Mouse (Mus musculus): Measurements from ENCODE around the gene Hist2h4. TPM values are rescaled to one million over a fixed set of nuclear protein-coding genes. Genes with fewer than 3 reads are reported as not detected.
A peak's percentile ranks its signal among the peaks of the same experiment; 100 is the strongest.
"Not testable (repeated sequence)": the region's sequence is repeated elsewhere in the genome, so short reads cannot be mapped to it uniquely, and the experiment has no call there.

Hist2h4 gene
- total RNA-seq, 2 experiments from 2014 or later, result 23.8 to 28.4 TPM

GRCm38 (mm10) chr3:96247356-96248140, 15.6 kb downstream of the Hist2h4 start:
- no peak for DNase-seq (ENCODE audit: extremely low spot score in 1 of 2, low spot score in 1 of 2)

DNA sequence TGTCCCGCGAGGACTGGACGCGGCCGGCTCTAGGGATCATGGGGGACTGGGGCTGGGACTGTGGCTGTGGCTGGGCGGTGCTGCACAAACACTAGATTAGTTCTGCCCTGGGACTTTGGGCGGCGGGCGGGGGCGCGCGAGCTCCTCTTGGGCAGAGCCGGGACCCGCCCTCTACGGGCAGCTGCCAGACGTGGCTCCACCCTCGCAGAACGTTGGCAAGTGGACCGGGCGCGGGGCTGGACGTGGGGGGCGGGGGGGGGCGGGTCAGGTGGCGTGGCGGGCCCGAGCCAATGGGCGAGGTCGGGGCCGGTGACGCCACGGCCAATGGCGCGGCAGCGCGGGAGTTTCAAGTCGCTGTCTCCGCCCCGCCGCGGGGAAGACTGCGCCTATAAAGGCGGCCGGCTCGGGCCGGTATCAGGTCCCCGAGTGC, 16.7 kb downstream of the Hist2h4 start, which contains the start of gene Hist2h3c1:
TSS of gene Hist2h3c1 (plus strand) at position 259 of the 430 bp plus-strand sequence.
- not testable (repeated sequence) for DNase-seq (ENCODE audit: extremely low spot score in 1 of 2, low spot score in 1 of 2)

DNA sequence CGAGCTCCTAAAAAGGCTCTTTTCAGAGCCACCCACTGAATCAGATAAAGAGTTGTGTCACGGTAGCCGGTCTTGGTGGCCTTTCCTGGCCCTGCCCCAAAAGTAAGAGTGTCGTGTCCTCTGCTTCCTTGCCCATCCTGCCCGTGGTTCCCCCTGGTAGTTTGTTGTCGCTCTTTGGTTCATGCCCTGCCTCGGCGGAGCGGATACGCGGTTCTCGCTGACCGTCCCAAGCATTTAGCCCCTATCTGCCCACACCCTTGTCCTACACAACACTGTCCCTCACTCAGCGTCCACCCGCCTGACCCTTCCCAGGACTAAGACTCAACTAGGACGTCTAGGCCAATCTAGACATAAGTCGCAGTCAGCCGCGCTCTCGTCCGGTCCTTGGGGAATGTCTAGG, 17.1 kb downstream of the Hist2h4 start:
- not testable (repeated sequence) for DNase-seq (ENCODE audit: extremely low spot score in 1 of 2, low spot score in 1 of 2)

GRCm38 (mm10) chr3:96245003-96245886, 17.9 kb downstream of the Hist2h4 start, which contains the start of gene Hist2h2aa1:
Hist2h2aa1 (plus strand) TSS chr3:96245497.
- DNase-seq (ENCODE audit: extremely low spot score in 1 of 2, low spot score in 1 of 2), result peak; percentile 77 to 90

DNA sequence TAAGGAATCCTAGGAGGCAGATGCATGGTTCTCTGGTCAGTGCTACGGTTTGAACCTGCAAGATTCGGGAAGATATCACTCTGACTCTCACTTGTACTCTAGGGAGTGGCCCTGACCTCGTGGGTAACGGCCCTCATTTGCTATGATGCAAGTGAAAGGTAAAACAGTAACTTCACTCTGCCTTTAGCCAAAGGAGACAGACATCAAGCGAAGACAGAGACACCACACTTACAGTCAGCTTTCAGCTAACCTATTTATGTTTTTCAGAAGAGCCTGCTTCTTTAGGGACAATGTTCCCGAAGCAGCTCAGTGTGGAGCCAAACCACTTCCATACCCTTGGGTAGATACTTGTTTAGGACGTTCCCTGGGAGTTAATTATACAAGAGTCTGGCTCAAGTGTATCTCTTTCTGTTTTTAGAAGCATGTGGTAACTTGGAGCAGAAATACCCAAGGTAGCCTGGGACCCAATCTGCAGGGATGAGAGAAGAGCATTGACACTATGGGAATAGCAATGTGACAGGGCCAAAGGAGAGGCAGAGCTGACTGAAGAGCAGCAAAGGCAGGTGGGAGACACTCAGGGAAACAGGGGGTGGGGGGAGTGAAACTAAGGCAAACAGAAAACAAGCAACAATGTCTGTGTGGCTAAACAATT, 19.1 kb downstream of the Hist2h4 start:
- no peak for DNase-seq (ENCODE audit: extremely low spot score in 1 of 2, low spot score in 1 of 2)

GRCm38 (mm10) chr3:96240799-96241197, 22.3 kb downstream of the Hist2h4 start:
- DNase-seq (ENCODE audit: extremely low spot score in 1 of 2, low spot score in 1 of 2), result no peak

- peak; percentile 95 to 97 for DNase-seq (ENCODE audit: extremely low spot score in 1 of 2, low spot score in 1 of 2)
Measured at GRCm38 (mm10) chr3:96239949-96240798, 22.9 kb downstream of the Hist2h4 start, which contains the start of gene Hist2h2aa2. Hist2h2aa2 (minus strand) TSS chr3:96240276.

DNA sequence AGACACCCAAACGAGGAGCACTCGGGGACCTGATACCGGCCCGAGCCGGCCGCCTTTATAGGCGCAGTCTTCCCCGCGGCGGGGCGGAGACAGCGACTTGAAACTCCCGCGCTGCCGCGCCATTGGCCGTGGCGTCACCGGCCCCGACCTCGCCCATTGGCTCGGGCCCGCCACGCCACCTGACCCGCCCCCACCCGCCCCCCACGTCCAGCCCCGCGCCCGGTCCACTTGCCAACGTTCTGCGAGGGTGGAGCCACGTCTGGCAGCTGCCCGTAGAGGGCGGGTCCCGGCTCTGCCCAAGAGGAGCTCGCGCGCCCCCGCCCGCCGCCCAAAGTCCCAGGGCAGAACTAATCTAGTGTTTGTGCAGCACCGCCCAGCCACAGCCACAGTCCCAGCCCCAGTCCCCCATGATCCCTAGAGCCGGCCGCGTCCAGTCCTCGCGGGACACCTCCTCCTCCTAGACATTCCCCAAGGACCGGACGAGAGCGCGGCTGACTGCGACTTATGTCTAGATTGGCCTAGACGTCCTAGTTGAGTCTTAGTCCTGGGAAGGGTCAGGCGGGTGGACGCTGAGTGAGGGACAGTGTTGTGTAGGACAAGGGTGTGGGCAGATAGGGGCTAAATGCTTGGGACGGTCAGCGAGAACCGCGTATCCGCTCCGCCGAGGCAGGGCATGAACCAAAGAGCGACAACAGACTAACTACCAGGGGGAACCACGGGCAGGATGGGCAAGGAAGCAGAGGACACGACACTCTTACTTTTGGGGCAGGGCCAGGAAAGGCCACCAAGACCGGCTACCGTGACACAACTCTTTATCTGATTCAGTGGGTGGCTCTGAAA, 23.9 kb downstream of the Hist2h4 start, which contains the start of gene Hist2h3c2:
TSS of gene Hist2h3c2 (minus strand) at position 174 of the 840 bp plus-strand sequence.
- DNase-seq (ENCODE audit: extremely low spot score in 1 of 2, low spot score in 1 of 2), result not testable (repeated sequence)

DNA sequence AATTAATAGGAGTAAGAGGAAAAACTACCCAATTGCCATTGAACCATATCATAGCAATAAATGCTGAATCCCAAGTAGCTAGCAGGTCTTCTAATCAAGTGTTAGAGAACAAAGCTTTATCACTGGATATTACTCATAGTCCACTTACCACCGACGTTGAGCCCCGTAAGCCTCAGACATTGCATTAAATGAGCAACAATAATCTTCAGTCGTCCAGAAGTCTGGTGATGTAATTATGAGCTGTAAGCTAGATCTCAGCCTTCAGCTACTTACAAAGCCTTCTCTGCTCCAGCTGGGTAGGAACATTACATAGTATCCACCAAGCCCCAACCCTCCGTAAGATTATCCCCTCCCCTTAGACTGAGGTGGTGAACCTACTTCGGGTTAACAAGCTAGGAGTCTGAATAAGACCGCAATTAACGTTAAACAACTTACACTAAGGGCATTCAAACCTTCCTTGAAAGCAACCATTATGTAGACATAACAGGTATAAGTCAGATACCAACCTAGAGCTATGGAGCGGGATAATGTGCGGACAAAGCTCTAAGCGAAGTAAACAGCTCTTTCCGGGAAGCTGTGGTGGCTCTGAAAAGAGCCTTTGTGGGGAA, 25.1 kb downstream of the Hist2h4 start:
- DNase-seq (ENCODE audit: extremely low spot score in 1 of 2, low spot score in 1 of 2), result no peak

GRCm38 (mm10) chr3:96237335-96237903, 25.7 kb downstream of the Hist2h4 start:
- no peak for DNase-seq (ENCODE audit: extremely low spot score in 1 of 2, low spot score in 1 of 2)

DNA sequence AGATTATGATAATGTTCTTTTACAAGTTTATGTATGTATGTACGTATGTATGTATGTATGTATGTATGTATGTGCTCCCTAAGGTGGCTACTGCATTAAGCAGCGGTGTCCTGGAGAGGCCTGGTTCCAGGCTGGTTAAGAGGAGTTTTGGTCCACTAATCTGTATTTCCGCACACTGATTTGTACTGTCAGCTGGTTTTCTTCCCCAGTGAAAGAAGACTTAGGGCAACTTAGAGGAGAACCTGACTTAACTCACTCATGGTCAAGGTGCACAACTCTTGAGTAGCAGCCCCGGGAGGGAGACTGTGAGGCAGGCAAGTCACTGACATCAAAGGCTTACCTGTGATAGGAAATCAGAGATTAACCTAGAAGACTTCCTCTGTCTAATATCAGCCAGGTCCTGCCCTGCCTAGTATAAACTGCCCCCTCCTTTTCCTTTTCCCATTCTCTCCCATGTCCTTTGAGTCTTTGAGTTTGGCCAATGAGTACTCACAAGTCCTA, 26.2 kb downstream of the Hist2h4 start:
- no peak for DNase-seq (ENCODE audit: extremely low spot score in 1 of 2, low spot score in 1 of 2)

- no peak for DNase-seq (ENCODE audit: extremely low spot score in 1 of 2, low spot score in 1 of 2)
Measured at GRCm38 (mm10) chr3:96235836-96236235, 27.3 kb downstream of the Hist2h4 start.

- no peak for DNase-seq (ENCODE audit: extremely low spot score in 1 of 2, low spot score in 1 of 2)
Measured at GRCm38 (mm10) chr3:96234914-96235313, 28.2 kb downstream of the Hist2h4 start.

GRCm38 (mm10) chr3:96231758-96232120, 31.4 kb downstream of the Hist2h4 start:
- no peak for DNase-seq (ENCODE audit: extremely low spot score in 1 of 2, low spot score in 1 of 2)

GRCm38 (mm10) chr3:96230910-96231757, 32.0 kb downstream of the Hist2h4 start:
- DNase-seq (ENCODE audit: extremely low spot score in 1 of 2, low spot score in 1 of 2), result no peak

DNA sequence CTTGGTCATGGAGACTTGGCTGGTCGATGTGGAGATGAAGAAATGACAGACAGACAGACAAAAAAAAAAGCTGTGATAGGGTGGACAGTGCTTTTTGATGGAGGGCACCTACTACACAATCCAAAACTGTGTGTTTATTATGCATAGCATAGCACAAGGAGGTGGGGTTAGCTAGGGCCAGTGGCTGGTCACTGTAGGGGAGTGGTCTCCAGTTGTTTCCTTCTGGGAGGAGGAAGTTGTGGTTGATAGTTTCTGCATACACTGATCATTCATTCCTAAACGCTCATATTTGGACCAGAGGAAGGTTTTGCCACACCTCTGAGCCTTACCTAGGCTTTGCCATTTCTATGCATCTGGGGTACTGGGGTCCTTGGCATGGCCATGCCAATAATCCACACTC, 32.7 kb downstream of the Hist2h4 start:
- DNase-seq (ENCODE audit: extremely low spot score in 1 of 2, low spot score in 1 of 2), result no peak

DNA sequence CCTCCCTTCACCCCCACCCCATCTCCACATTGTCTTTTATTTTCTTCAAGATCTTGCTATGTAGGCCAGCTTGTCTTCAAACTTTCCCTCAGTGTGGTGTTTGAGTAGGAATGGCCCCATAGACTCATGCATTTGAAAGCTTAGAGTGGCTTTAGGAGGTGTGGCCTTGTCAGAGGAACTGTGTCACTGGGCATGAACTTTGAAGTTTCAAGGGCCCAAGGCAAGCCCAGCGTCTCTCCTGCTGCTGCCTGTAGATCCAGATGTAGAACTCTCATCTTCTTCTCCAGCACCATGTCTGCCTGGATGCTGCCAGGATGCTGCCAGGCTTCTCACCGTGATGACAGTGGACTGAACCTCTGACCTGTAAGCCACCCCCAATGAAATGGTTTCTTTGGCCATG, 34.3 kb downstream of the Hist2h4 start:
- no peak for DNase-seq (ENCODE audit: extremely low spot score in 1 of 2, low spot score in 1 of 2)
